Mouse (Mus musculus) lung, adult 2 months (tissue): ENCODE measurements at regions not wholly inside any gene's neighbourhood (a gene's known extent, or its start where the extent isn't known, plus 50 kb on each side); places are given as distances from the start of the nearest gene placed in this dataset.

Experiments
- CTCF ChIP-seq: fragments of 200-500 bp; IDR thresholded peaks from 2 replicates; pipeline ENCODE4 v1.5.1; 2011; ENCODE audit warnings: mild to moderate bottlenecking, low read length, control low read depth; ENCODE audit not compliant: insufficient read depth
- POLR2A ChIP-seq: fragments of 200-500 bp; IDR thresholded peaks from 2 replicates; pipeline ENCODE4 v1.6.1; 2011; ENCODE audit warnings: low read depth, mild to moderate bottlenecking, control low read depth, low read length, borderline replicate concordance; ENCODE audit errors: extremely low read depth

DNA sequence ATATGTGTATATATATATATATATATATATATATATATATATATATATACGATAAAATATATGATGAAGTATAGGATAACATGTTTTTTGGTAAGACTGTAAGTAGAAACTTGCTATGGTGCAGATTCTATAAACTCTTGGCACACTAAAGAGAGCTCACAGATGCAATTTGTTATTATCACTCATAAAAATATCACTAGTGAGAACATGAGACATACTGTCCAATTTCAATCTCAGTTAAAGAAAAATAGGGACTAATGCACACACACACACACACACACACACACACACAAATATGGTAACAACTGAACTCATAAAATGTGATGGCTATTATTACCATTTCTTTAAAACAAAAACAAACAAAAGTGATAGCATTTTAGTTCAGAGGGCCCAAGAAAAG lies 292.0 kb downstream of the Cd47 start:
- TF ChIP-seq CTCF: no peak
- no peak for TF ChIP-seq POLR2A
